Mouse (Mus musculus) kidney, embryonic 16.5 days (tissue): ENCODE data around the gene Ikzf1. TPM values are rescaled to one million over a fixed set of nuclear protein-coding genes. Genes with fewer than 3 reads are reported as not detected.

Source experiments
- ATAC-seq: fragments of 200-750 bp; cut with Nextera tagmentation; 2 replicates; pipeline ENCODE4 v1.8.0; 2017; ENCODE audit warnings: moderate TSS enrichment; ENCODE audit not compliant: low FRiP score, low TSS enrichment
- H3K27ac ChIP-seq: fragments of 300-500 bp; sonication (generic); 2 replicates; pipeline ENCODE4 v1.5.1; 2014; ENCODE audit warnings: low read length
- H3K27me3 ChIP-seq: fragments of 300-500 bp; sonication (generic); 2 replicates; pipeline ENCODE4 v1.6.1; 2014; ENCODE audit warnings: low read length, control low read depth, mixed read lengths; ENCODE audit not compliant: insufficient read depth
- H3K36me3 ChIP-seq: fragments of 300-500 bp; sonication (generic); 2 replicates; pipeline ENCODE4 v1.6.1; 2014; ENCODE audit warnings: low read length, control low read depth, mixed read lengths; ENCODE audit not compliant: insufficient read depth
- H3K4me1 ChIP-seq: fragments of 300-500 bp; sonication (generic); 2 replicates; pipeline ENCODE4 v1.6.1; 2014; ENCODE audit warnings: low read length, control low read depth, mixed read lengths; ENCODE audit not compliant: insufficient read depth
- H3K4me2 ChIP-seq: fragments of 300-500 bp; sonication (generic); replicated peaks from 2 replicates; pipeline ENCODE4 v1.6.1; 2014; ENCODE audit warnings: low read depth, low read length
- H3K4me3 ChIP-seq: fragments of 300-500 bp; sonication (generic); 2 replicates; pipeline ENCODE4 v1.5.1; 2014; ENCODE audit warnings: mild to moderate bottlenecking, low read length
- H3K9ac ChIP-seq: fragments of 300-500 bp; sonication (generic); replicated peaks from 2 replicates; pipeline ENCODE4 v1.6.1; 2014; ENCODE audit warnings: low read length
- H3K9me3 ChIP-seq: fragments of 300-500 bp; sonication (generic); 2 replicates; pipeline ENCODE4 v1.6.1; 2016; ENCODE audit warnings: low read length, control low read depth
- WGBS: fragments of 180-500 bp; shearing (Covaris S2); extraction: QIAGEN DNeasy Blood & Tissue Kit; methylation state at CpG from one replicate; pipeline ENCODE4 v1.1.7; 2014; 5-methylcytosine and 5-hydroxymethylcytosine counted together
- polyA plus RNA-seq: library from polyadenylated mRNA; unstranded; fragments of >200 nt; fragmentation: Nextera tagmentation; extraction: Ambion mirVana; gene quantifications from 2 replicates; pipeline ENCODE4 v1.2.1, GENCODE M21; 2015

Gene Ikzf1
- polyA plus RNA-seq, 1 experiment from 2014 or later, result 0.44 TPM

DNA sequence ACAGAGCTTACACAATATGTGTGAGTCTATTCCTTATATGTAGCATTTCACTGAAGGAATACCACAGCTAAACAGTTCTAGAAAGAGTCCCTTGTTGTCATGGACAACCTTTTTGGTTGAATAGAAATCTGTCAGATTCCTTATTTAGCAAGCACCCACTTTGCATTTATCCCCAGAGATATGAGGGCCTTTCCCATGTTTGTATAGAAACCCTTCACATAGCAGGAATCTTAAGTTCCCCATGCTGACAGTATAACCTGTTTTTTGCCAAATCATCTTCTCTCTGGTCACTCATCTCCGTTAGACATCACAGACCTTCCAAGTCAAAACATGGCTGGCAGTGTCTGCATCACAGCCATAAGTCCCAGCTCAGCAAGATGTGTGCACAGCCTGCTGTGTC, 59.4 kb downstream of the Ikzf1 start:
- Histone ChIP-seq H3K27ac (no peak overlapping the region), H3K9ac (no peak overlapping the region), H3K4me3 (no peak overlapping the region), H3K4me1 (no peaks in the 10 kb centered on the region), H3K4me2 (no peak overlapping the region), H3K36me3 (no peaks in the 10 kb centered on the region), H3K9me3 (no peaks in the 10 kb centered on the region), H3K27me3 (no peaks in the 10 kb centered on the region)
- ATAC-seq, result no peak
- 44% methylated on average over 1 of the region's 1 CpGs for WGBS

DNA sequence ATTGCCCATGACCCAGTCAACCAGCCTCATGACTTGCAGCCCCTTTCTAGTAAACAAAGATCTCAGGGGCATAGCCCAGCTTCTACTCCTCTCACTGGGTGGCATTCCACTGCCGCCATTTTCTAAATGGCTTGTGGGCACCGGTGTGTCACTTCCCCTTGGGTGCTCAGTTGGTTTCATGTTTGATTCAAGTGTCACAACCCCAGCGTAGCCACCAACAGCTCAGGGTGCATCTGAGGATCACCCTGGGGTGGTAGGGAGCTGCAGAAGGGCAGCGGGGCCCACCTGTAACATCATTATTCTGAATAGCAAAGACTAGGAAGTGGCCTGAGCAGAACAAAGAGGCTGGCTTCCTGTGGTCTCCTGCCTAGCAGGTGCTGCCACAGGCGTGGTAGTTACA, 66.3 kb downstream of the Ikzf1 start:
- ATAC-seq, result no peak
- H3K4me2 ChIP-seq, result no peak overlapping the region
- no peak overlapping the region for H3K27ac ChIP-seq
- H3K27me3 ChIP-seq, result no peaks in the 10 kb centered on the region
- H3K36me3 ChIP-seq, result no peaks in the 10 kb centered on the region
- no peak overlapping the region for H3K9ac ChIP-seq
- H3K4me3 ChIP-seq, result no peak overlapping the region
- H3K9me3 ChIP-seq, result no peaks in the 10 kb centered on the region
- 86% methylated on average over 5 of the region's 5 CpGs for whole genome bisulfite sequencing
- H3K4me1 ChIP-seq, result no peaks in the 10 kb centered on the region

DNA sequence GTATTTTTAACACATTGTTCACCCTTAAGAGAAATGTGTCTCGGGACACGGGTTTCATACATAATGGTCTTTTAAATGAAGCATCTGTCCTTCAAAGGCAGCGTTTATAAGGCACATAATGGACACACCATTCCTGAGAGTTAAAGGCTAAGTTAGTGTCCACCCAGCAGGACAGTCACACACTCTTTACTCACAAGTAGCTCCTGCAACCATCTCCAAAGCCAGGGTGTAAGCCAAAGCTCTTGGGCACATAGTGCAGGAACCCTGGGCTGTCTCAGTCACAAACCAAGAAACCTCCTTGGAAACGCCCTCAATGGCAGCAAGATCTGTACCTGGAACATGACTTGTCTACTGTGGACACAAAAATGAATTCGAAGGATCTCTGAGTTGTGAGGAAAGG, 68.1 kb downstream of the Ikzf1 start:
- H3K4me2 ChIP-seq, result no peak overlapping the region
- H3K36me3 ChIP-seq, result no peaks in the 10 kb centered on the region
- no peak for ATAC-seq
- no peaks in the 10 kb centered on the region for H3K4me1 ChIP-seq
- H3K27me3 ChIP-seq, result no peaks in the 10 kb centered on the region
- WGBS, result 83% methylated on average over 5 of the region's 5 CpGs
- H3K9ac ChIP-seq, result no peak overlapping the region
- no peak overlapping the region for H3K27ac ChIP-seq
- H3K4me3 ChIP-seq, result no peak overlapping the region
- no peaks in the 10 kb centered on the region for H3K9me3 ChIP-seq

DNA sequence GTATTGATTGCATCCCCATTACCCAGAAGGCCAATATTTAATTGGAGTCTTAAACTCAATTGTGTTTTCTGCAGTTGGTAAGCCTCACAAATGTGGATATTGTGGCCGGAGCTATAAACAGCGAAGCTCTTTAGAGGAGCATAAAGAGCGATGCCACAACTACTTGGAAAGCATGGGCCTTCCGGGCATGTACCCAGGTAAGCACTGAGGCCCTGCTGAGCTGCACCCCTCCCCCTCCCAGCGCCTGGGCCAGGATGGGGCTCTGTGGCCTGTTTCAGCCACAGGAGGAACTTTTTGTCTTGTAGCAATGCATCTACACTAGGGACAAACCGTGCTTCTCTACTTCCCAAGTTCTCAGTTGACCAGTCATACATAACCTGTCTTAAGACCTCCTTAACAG, 73.3 kb downstream of the Ikzf1 start:
- no peaks in the 10 kb centered on the region for H3K36me3 ChIP-seq
- no peak for ATAC-seq
- no peaks in the 10 kb centered on the region for H3K4me1 ChIP-seq
- no peak overlapping the region for H3K4me3 ChIP-seq
- H3K9me3 ChIP-seq, result no peaks in the 10 kb centered on the region
- 73% methylated on average over 6 of the region's 6 CpGs for WGBS
- no peaks in the 10 kb centered on the region for H3K27me3 ChIP-seq
- no peak overlapping the region for H3K4me2 ChIP-seq
- no peak overlapping the region for H3K27ac ChIP-seq
- H3K9ac ChIP-seq, result no peak overlapping the region

DNA sequence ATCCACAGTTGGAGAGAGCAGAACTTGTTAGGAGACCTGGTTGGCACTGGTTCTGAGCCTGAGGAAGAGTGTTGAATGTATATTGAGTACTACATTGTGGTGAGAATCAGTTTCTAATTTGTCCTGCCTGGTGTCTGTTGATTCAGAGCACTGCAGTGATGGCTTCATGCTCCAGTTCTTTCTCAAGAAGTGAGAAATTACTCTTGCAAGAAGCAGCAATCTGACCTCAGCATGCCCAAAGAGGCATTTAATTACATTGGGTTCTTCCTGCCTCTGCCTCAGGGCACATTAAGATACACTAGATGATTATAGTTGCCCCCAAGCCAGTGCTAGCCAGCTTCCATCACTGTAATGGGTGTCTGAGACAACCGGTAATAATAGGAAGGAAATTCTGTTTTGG, 74.1 kb downstream of the Ikzf1 start:
- Histone ChIP-seq H3K36me3 (no peaks in the 10 kb centered on the region), H3K27me3 (no peaks in the 10 kb centered on the region), H3K9ac (no peak overlapping the region), H3K4me1 (no peaks in the 10 kb centered on the region), H3K4me2 (no peak overlapping the region), H3K9me3 (no peaks in the 10 kb centered on the region), H3K4me3 (no peak overlapping the region), H3K27ac (no peak overlapping the region)
- WGBS, result 84% methylated on average over 1 of the region's 1 CpGs
- no peak for ATAC-seq

DNA sequence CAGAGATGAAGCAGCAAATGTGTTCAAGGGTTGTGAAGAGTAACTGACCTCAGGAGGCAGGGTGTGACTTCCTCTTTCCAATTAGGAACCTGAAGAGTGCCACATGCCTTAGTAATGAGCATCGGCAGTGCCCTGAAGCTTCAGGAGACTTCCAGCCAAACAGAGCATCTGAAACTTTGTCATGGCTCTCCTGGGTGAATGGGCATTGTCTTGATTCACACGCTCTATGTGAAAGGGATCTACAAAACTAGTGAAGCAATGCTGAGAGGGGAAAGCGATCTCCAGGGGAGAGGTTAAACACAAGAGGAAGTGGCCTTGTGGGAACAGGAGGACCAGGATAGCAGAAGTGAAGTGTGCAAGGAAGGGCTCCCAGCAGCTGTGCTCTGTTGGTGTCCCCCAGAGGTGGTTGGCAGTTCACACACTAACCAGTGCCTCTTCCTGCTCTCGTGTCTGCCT, 78.4 kb downstream of the Ikzf1 start:
- Histone ChIP-seq H3K27me3 (no peaks in the 10 kb centered on the region), H3K27ac (no peak overlapping the region), H3K9me3 (no peaks in the 10 kb centered on the region), H3K4me3 (no peak overlapping the region), H3K9ac (no peak overlapping the region), H3K36me3 (no peaks in the 10 kb centered on the region), H3K4me1 (no peaks in the 10 kb centered on the region), H3K4me2 (no peak overlapping the region)
- ATAC-seq, result no peak
- WGBS, result 62% methylated on average over 4 of the region's 4 CpGs

DNA sequence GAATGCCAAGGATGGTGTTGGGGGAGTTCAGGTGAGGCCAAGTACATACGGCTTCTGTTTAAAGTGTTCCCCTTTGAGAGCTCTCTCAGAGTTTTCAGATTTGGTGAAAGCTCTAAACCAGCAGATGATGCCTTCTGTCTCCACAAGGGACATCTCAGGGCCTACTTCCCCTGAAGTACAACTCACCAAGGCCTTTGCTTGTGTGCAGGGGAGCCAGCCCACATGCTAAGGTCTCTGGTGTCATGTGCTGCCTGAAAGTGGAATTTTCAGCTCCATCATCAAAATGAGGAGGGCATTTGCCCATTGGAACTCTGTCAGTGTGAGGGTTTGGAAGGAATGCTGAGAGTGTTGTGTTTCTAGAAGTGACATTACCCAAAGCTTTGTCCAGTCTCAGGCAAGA, 80.6 kb downstream of the Ikzf1 start:
- Histone ChIP-seq H3K36me3 (no peaks in the 10 kb centered on the region), H3K4me3 (no peak overlapping the region), H3K4me1 (no peaks in the 10 kb centered on the region), H3K9ac (no peak overlapping the region), H3K4me2 (no peak overlapping the region), H3K9me3 (no peaks in the 10 kb centered on the region), H3K27me3 (no peaks in the 10 kb centered on the region), H3K27ac (no peak overlapping the region)
- WGBS, result 71% methylated on average over 1 of the region's 1 CpGs
- ATAC-seq, result no peak

DNA sequence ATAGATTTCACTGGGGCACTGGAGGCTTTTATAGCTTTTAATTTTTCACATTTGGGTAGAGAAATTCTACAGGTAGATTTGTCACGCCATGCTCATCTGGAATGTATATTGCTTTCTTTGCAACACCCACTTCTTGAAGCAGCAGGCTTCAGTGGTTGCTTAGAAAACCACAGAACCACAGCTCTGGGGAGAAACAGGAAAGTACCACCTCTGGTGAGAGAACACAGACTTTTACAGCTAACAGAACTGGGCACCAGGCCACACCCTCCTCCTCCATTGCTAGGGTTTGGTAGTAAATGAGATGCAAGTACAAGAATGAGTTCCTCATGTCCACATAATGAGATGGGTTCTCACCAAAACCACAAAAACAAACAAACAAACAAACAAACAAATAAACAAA, 81.3 kb downstream of the Ikzf1 start:
- ATAC-seq, result no peak
- no peak overlapping the region for H3K27ac ChIP-seq
- H3K4me3 ChIP-seq, result no peak overlapping the region
- no peaks in the 10 kb centered on the region for H3K36me3 ChIP-seq
- H3K9me3 ChIP-seq, result no peaks in the 10 kb centered on the region
- H3K4me2 ChIP-seq, result no peak overlapping the region
- no peak overlapping the region for H3K9ac ChIP-seq
- H3K4me1 ChIP-seq, result no peaks in the 10 kb centered on the region
- 92% methylated on average over 1 of the region's 1 CpGs for WGBS
- no peaks in the 10 kb centered on the region for H3K27me3 ChIP-seq

DNA sequence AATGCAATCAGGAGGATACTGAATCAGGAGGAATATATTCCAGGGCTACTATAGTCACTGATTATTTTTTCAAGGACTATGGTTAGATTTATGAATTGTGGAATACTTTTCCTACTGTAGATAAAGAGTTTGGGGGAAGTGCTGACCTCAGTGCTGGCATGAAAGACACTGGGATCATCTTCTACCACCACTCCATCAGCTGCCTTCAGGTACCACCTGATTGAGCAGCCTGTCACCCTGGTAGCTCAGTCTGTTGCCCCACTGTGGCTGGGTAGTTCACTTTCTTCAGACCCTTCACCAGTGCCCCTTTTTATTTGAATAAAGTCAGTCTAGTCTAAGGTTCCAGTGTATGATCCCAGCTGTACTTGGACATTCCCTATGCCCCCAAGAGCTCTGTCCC, 81.9 kb downstream of the Ikzf1 start:
- H3K4me3 ChIP-seq, result no peak overlapping the region
- H3K9me3 ChIP-seq, result no peaks in the 10 kb centered on the region
- H3K9ac ChIP-seq, result no peak overlapping the region
- no peak for ATAC-seq
- H3K4me2 ChIP-seq, result no peak overlapping the region
- no peak overlapping the region for H3K27ac ChIP-seq
- no peaks in the 10 kb centered on the region for H3K4me1 ChIP-seq
- H3K36me3 ChIP-seq, result no peaks in the 10 kb centered on the region
- no peaks in the 10 kb centered on the region for H3K27me3 ChIP-seq

DNA sequence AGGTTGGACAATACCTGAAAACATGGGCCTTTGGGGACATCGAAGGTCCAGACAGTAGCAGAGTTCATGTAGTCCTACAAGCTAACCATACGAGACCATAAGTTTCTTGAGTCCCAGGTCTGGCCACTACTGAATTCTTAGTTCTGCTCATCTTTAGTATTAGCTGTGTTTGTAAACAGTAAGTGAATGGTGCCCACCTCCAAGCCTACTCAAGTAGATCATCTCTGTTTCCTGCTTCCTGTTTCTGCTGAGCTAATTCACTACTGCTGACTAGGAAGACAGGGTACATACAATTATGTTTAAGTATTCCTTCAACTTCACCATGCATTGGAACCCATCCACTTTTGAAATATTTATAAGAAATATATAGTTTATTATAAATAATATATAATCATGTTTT, 83.3 kb downstream of the Ikzf1 start:
- Histone ChIP-seq H3K4me3 (no peak overlapping the region), H3K9me3 (no peaks in the 10 kb centered on the region), H3K9ac (no peak overlapping the region), H3K36me3 (no peaks in the 10 kb centered on the region), H3K27ac (no peak overlapping the region), H3K4me2 (no peak overlapping the region), H3K4me1 (no peaks in the 10 kb centered on the region), H3K27me3 (no peaks in the 10 kb centered on the region)
- 89% methylated on average over 2 of the region's 2 CpGs for WGBS
- ATAC-seq, result no peak

DNA sequence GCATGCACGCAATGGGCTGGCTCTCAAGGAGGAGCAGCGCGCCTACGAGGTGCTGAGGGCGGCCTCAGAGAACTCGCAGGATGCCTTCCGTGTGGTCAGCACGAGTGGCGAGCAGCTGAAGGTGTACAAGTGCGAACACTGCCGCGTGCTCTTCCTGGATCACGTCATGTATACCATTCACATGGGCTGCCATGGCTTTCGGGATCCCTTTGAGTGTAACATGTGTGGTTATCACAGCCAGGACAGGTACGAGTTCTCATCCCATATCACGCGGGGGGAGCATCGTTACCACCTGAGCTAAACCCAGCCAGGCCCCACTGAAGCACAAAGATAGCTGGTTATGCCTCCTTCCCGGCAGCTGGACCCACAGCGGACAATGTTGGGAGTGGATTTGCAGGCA, 84.5 kb downstream of the Ikzf1 start:
- Histone ChIP-seq H3K4me1 (no peaks in the 10 kb centered on the region), H3K4me2 (no peak overlapping the region), H3K9ac (no peak overlapping the region), H3K27me3 (no peaks in the 10 kb centered on the region), H3K4me3 (no peak overlapping the region), H3K27ac (no peak overlapping the region), H3K9me3 (no peaks in the 10 kb centered on the region), H3K36me3 (no peaks in the 10 kb centered on the region)
- WGBS, result 94% methylated on average over 20 of the region's 20 CpGs
- no peak for ATAC-seq
